Mouse (Mus musculus) forelimb bud, embryonic 11.5 days (tissue): ENCODE results near the gene Prkcz.

Experiments
- DNase-seq: peaks from one replicate; pipeline ENCODE4 v3.0.0-alpha.2; 2012; ENCODE audit warnings: low read depth, low spot score

Gene Prkcz

DNA sequence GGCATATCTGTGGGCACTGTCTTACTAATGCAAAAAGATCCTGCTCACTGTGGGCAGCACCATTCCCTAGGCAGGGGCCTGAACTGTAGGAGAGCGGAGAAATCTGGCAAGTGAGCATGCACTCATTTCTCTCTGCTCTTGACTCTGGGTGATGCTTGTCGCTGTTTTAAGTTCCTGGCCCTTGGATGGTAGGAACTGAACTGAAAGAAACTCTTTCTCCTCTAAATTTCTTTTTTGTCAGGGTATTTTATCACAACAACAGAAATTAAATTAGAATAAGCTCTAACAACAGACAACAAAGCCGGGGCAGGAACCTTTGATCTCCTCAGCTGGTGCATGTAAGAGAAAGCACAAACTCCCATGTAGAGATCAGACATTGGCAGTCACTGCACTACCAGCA is 46.1 kb downstream of the Prkcz start:
- no peak for DNase-seq

DNA sequence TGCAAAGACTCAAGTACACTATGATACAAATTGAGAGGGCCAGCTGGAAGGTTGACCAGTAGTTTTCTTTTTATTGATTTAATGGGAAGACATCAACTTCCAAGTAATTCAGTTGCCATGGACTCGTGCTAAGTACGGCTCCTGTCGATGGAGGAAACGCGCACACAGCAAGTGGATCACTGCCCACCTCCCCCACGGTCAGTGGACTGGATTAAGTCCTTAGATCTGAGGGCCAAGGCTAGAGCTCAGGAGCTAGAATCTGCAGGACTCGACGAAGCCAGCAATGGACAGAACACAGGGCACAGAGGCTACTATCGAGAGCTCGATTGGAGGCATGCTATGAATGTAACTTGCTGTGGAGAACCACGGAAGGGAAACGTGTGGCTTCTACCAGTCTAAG is 52.5 kb downstream of the Prkcz start:
- DNase-seq, result no peak

DNA sequence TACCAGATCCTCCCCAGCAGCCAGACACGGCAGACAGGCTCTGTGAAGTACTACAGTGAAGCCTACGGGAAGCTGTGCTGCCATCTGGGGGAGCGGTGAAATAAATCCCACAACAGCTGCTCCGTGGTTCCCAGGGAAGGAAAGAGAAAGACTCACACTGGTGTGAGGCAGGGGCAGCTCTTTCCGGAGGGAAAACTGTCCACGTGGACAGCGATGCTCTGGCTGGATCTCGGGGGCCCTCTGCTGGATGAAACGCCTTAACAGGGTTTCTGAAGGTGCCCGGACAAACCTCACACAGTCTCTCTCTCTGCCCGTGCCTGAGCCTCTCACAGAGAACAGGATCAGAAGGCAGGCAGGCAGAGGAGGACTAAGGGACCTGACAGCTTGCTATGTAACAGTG is 53.1 kb downstream of the Prkcz start:
- DNase-seq, result peak; percentile 91

DNA sequence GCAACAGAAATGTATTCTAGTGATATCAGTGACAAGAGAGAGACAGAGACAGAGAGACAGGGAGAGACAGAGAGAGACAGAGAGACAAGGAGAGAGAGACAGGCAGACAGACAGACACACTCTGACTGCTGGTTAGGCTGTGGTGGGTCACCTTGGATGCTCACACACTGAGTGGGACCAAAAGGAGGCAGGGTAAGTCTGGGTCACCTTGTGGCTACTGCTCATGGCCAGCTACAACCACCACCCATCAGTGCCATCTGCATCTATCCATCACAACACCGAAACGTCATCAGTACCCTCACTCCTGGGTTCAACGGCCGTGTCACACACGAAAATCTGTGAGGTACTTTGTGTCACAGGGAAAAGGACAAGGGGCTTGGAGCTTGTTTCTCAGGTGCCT is 53.6 kb downstream of the Prkcz start:
- no peak for DNase-seq

- DNase-seq, result no peak
Observed at GRCm38 (mm10) chr4:155306356-155307242, 54.6 kb downstream of the Prkcz start.

GRCm38 (mm10) chr4:155305531-155306031 is 55.6 kb downstream of the Prkcz start:
- peak; percentile 47 for DNase-seq

GRCm38 (mm10) chr4:155304508-155305096 is 56.6 kb downstream of the Prkcz start:
- no peak for DNase-seq

- no peak for DNase-seq
Observed at GRCm38 (mm10) chr4:155301965-155302364, 59.2 kb downstream of the Prkcz start.

DNA sequence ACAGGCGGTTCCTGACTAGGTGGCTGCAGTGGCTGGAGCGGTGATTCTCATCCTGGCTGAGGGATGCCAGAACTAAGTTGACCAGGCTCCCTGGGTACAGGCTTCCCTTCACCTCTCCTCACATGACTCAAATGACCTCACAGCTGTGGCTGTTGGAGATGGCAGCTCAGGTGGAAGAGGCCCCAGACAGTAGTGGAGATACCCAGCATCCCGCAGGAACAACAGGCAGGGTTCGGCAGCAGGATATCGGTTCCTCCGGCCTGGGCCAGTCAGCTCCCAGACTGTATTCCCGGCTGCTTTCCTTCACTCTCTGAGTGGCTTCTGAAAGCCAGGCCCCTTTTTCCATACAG is 60.1 kb downstream of the Prkcz start:
- no peak for DNase-seq

DNA sequence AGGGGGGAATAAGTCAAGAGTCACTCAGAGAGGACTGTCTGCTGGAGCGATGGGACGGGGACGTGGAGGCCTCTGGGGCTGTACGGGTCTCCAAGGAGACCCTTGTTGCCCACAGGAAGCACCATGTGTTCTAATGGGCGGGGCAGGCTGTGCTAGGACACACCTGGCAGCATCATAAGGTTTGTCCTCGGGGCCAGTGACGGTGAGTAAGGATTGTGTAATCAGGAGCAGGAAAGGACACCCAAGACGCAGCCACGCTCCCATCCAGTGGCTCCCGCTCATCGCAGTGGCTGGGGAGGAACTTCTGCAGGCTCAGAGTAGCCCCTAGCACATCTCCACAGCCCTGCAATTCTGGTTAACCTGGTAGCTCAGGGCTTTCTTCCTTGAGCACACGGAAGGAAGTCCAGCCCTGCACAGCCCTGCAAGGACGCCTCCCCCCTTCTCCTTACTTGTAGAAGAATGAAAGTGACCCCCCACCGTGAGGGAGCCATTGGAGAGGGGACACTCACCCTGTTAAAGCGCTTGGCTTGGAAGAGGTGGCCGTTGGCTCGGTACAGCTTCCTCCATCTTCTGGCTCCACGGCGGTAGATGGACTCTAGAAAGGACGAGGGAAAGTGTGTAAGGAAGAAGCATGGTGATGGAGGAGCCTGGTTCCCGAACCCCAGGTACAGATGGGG is 60.6 kb downstream of the Prkcz start:
- no peak for DNase-seq

DNA sequence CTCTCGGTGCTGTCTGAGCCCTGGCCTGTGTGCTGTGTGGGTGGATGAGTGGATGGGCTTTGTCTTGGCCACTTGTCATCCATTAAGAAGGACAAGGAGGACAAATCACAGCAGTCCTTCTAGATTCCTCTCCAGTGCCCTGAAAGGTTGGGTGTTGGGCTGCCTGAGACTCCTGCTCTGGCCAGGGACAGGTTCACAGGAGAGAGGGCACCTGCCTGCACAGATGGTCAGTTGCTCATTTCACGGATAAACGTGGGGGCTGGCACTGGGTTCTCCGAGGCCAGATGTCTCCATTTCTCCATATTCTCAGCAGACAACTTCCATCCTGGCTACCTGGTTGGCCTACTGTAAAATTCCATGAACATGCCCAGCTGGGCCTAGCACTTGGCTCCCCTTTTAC is 62.3 kb downstream of the Prkcz start:
- DNase-seq, result no peak

DNA sequence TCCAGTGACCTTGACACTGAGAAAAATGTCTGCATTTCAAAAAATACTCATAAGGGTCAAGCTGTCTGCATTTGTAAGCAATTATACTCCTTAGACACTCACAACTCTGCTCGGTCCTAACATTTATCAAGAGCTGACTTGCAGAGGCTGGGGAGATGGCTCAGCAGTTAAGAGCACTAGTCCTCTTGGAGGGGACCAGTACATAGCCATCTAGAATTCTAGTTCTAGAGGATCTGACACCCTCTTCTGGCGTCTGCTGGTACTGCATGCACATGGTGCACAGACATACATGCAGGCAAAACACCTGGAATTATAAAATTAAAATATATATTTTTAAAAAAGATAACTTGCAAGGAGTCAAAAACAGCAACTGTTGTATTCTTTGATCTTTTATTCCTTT is 64.1 kb downstream of the Prkcz start:
- no peak for DNase-seq

DNA sequence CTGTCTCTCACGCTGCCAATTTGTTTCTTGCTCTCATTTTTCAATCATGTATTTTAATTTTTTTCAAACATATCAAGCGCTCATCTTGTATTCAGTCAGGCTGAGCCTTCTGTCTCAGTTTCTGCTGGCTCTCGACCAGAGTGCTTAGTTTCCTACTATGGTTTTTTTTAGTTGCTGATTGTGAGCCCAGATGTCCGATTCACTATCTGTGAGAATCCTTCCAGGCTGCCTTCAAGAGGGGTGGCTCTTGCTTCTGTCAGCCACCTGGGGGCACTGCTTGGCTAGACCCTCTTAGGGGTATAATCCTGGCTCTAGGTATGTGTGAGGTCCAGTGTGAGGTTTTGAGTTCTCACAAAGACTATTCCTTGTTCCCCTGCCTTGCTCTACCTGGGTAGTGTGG is 65.2 kb downstream of the Prkcz start:
- DNase-seq, result no peak

GRCm38 (mm10) chr4:155295026-155295590 is 66.1 kb downstream of the Prkcz start:
- DNase-seq, result no peak

- DNase-seq, result no peak
Observed at GRCm38 (mm10) chr4:155294381-155294780, 66.8 kb downstream of the Prkcz start.

DNA sequence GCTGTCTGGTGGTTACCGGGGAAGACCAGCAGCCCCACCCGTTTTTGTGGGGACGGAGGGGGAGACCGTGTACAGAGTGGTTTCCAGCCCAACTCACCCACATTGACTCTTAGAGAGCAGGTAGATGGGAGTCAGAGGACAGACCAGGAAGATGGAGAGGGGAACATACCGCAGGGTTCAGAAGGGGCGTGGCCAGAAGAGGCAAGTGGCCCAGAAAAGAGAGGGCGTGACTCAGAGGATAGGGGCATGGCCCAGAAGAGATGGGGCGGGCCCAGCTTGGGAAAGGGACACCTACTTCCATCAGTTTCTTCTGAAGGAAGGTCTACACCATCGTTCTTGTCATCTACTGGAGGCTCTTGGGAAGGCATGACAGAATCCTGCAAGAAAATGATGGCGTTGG is 68.3 kb downstream of the Prkcz start:
- DNase-seq, result no peak

DNA sequence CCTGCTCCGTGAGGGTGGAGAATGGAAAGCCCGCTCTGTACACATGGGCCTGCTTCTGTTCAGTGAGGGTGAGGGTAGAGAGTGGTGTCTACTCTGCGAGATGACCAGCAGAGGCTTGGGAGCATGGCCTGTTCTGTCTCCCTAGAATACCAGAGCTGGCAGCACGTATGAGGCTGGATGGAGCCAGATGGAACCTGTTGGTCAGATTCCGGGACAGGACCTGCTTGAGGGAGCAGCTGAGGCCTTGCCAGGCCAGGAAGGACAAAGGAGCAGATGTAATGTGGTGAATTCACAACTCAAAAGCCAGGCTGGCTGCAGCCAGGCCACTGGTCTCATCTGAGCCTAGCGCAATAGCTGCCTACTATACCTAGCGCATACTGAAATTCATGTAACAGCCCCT is 71.1 kb downstream of the Prkcz start:
- DNase-seq, result no peak

DNA sequence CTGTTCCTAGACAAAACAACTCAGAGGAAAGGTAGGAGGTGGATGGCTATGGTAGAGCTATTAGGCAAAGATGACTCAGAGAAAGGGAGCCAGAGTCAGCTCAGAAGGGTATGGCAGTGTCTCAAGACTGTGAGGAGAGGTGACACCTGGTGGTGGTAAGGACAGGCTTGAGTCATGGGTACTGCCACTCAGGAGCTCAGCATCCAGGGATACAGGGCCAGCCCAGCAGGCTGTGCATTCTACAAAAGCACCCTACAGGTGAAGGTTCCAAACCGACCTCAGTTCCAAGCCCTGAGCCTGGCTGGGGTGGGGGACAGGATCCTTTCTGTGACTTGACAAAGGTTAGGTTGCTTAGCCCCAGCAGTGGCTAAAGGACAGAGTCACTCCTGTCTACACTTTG is 72.6 kb downstream of the Prkcz start:
- no peak for DNase-seq

- DNase-seq, result no peak
Observed at GRCm38 (mm10) chr4:155287713-155288112, 73.4 kb downstream of the Prkcz start.

GRCm38 (mm10) chr4:155286090-155286489 is 75.1 kb downstream of the Prkcz start:
- no peak for DNase-seq

GRCm38 (mm10) chr4:155284521-155285379 is 76.4 kb downstream of the Prkcz start:
- no peak for DNase-seq
